Mouse (Mus musculus) CH12.LX (cell line): ENCODE data around the gene Lta. TPM values are rescaled to one million over a fixed set of nuclear protein-coding genes. Genes with fewer than 3 reads are reported as not detected.
A peak's percentile ranks its signal among the peaks of the same experiment; 100 is the strongest.

Experiments used
- DNase-seq: peaks from one replicate; pipeline ENCODE4 v3.0.0-alpha.2; 2013; ENCODE audit errors: extremely low read depth
- H3K27ac ChIP-seq: 2 replicates; pipeline ENCODE4 v1.5.1; 2012; ENCODE audit warnings: low read depth, mild to moderate bottlenecking, control low read depth, moderate library complexity; ENCODE audit not compliant: insufficient read depth
- H3K27me3 ChIP-seq: replicated peaks from 2 replicates; pipeline ENCODE3; 2012; ENCODE audit warnings: inconsistent platforms
- H3K36me3 ChIP-seq, 2 experiments: replicated peaks in 1 of 2; 2 replicates each; pipeline versions ENCODE3 to v1.6.1; 2012; ENCODE audit warnings: inconsistent platforms in 1 of 2, low read length in 1 of 2, mild to moderate bottlenecking in 1 of 2, mixed read lengths in 1 of 2, moderate library complexity in 1 of 2; ENCODE audit not compliant: control insufficient read depth in 1 of 2, insufficient read depth in 1 of 2
- H3K4me1 ChIP-seq, 2 experiments: 2 replicates each; pipeline ENCODE4 v1.6.1; 2012; ENCODE audit warnings: inconsistent platforms in 1 of 2, moderate library complexity in 1 of 2; ENCODE audit not compliant: insufficient read depth in 2 of 2, control insufficient read depth in 1 of 2
- H3K4me2 ChIP-seq: 2 replicates; pipeline ENCODE4 v1.6.1; 2012; ENCODE audit warnings: low read depth, mild to moderate bottlenecking, control low read depth; ENCODE audit not compliant: poor library complexity, insufficient read depth, severe bottlenecking
- H3K4me3 ChIP-seq, 3 experiments: fragments of 150-350 bp in 1 of 3; sonication (generic) in 1 of 3; replicated peaks in 1 of 3; 2 replicates each; pipeline versions ENCODE3 to v1.5.1; 2011 to 2012; ENCODE audit warnings: low read depth in 2 of 3, low read length in 2 of 3, mild to moderate bottlenecking in 2 of 3, moderate library complexity in 2 of 3, control low read depth in 1 of 3, improper control_type of control experiment in 1 of 3, inconsistent platforms in 1 of 3, mixed read lengths in 1 of 3; ENCODE audit not compliant: poor library complexity in 1 of 3
- H3K79me2 ChIP-seq: replicated peaks from 2 replicates; pipeline ENCODE4 v1.6.1; 2012; ENCODE audit warnings: mild to moderate bottlenecking, moderate library complexity; ENCODE audit not compliant: control insufficient read depth, poor library complexity, insufficient read depth, severe bottlenecking; ENCODE audit errors: extremely low read depth
- H3K9ac ChIP-seq: 2 replicates; pipeline ENCODE4 v1.6.1; 2012; ENCODE audit warnings: low read depth, mild to moderate bottlenecking, control low read depth, moderate library complexity; ENCODE audit not compliant: insufficient read depth
- H3K9me3 ChIP-seq: replicated peaks from 2 replicates; pipeline ENCODE3; 2012; ENCODE audit warnings: low read length, inconsistent platforms, mixed read lengths
- CHD1 ChIP-seq: IDR thresholded peaks from 2 replicates; pipeline ENCODE4 v1.6.1; 2012; ENCODE audit warnings: low read depth, low read length, improper control_type of control experiment, inconsistent platforms
- CHD2 ChIP-seq: IDR thresholded peaks from 2 replicates; pipeline ENCODE4 v1.6.1; 2011; ENCODE audit warnings: low read length, improper control_type of control experiment
- CTCF ChIP-seq, 2 experiments: IDR thresholded peaks in 1 of 2; conservative IDR thresholded peaks in 1 of 2; 2 replicates each; pipeline ENCODE4 v1.5.1; 2011 to 2012; ENCODE audit warnings: low read depth in 2 of 2, low read length in 2 of 2, improper control_type of control experiment in 1 of 2, inconsistent platforms in 1 of 2, mild to moderate bottlenecking in 1 of 2, moderate library complexity in 1 of 2
- E2F4 ChIP-seq: IDR thresholded peaks from 2 replicates; pipeline ENCODE4 v1.6.1; 2011; ENCODE audit warnings: low read depth, low read length, improper control_type of control experiment; ENCODE audit not compliant: insufficient replicate concordance
- EP300 ChIP-seq: IDR thresholded peaks from 2 replicates; pipeline ENCODE4 v1.6.1; 2011; ENCODE audit warnings: low read length, improper control_type of control experiment
- GABPA ChIP-seq: IDR thresholded peaks from 2 replicates; pipeline ENCODE4 v1.6.1; 2012; ENCODE audit warnings: low read depth, low read length, improper control_type of control experiment, inconsistent platforms; ENCODE audit not compliant: insufficient replicate concordance
- JUN ChIP-seq: IDR thresholded peaks from 2 replicates; pipeline ENCODE4 v1.6.1; 2011; ENCODE audit warnings: low read depth, mild to moderate bottlenecking, low read length, improper control_type of control experiment, moderate library complexity; ENCODE audit not compliant: insufficient read depth
- JUND ChIP-seq: conservative IDR thresholded peaks from 2 replicates; pipeline ENCODE4 v1.6.1; 2011; ENCODE audit warnings: low read depth, low read length, improper control_type of control experiment
- MAFK ChIP-seq: IDR thresholded peaks from 2 replicates; pipeline ENCODE4 v1.6.1; 2011; ENCODE audit warnings: low read length, improper control_type of control experiment; ENCODE audit not compliant: insufficient replicate concordance
- MYC ChIP-seq: IDR thresholded peaks from 2 replicates; pipeline ENCODE4 v1.6.1; 2011; ENCODE audit warnings: low read depth, mild to moderate bottlenecking, improper control_type of control experiment, low read length
- NELFE ChIP-seq: IDR thresholded peaks from 2 replicates; pipeline ENCODE4 v1.6.1; 2011; ENCODE audit warnings: low read depth, low read length, improper control_type of control experiment
- RCOR1 ChIP-seq: conservative IDR thresholded peaks from 2 replicates; pipeline ENCODE4 v1.6.1; 2012; ENCODE audit warnings: low read depth, mild to moderate bottlenecking, inconsistent platforms, low read length, improper control_type of control experiment
- SIN3A ChIP-seq: IDR thresholded peaks from 2 replicates; pipeline ENCODE4 v1.6.1; 2012; ENCODE audit warnings: low read length, improper control_type of control experiment, inconsistent platforms
- USF1 ChIP-seq: IDR thresholded peaks from 2 replicates; pipeline ENCODE4 v1.6.1; 2014; ENCODE audit warnings: low read depth, mild to moderate bottlenecking, inconsistent platforms, low read length, improper control_type of control experiment
- USF2 ChIP-seq: conservative IDR thresholded peaks from 2 replicates; pipeline ENCODE4 v1.6.1; 2011; ENCODE audit warnings: low read depth, low read length, improper control_type of control experiment
- ZKSCAN1 ChIP-seq: IDR thresholded peaks from 2 replicates; pipeline ENCODE4 v1.6.1; 2012; ENCODE audit warnings: low read depth, inconsistent platforms, low read length, improper control_type of control experiment, borderline replicate concordance
- ZMIZ1 ChIP-seq: IDR thresholded peaks from 2 replicates; pipeline ENCODE4 v1.6.1; 2012; ENCODE audit warnings: low read depth, mild to moderate bottlenecking, inconsistent platforms, low read length, improper control_type of control experiment
- dilution Hi-C: fragments of 300-500 bp; cut with MboI; formaldehyde crosslinking; loops from 2 replicates; pipeline ENCODE4 v1.14.3; 2020; ENCODE audit warnings: low sequenced_read_pairs; ENCODE audit not compliant: extremely low pct_unique_long_range_greater_than_20kb, extremely low pct_ligation_motif_present
- in situ Hi-C: fragments of 300-500 bp; cut with MboI; formaldehyde crosslinking; loops from 3 replicates; pipeline ENCODE4 v1.14.3; 2019; ENCODE audit warnings: low sequenced_read_pairs, low pct_ligation_motif_present, low pct_unique_long_range_greater_than_20kb, mixed read lengths
- polyA plus RNA-seq: library from polyadenylated mRNA; unstranded; fragments of >175 nt; gene quantifications from 2 replicates; pipeline ENCODE4 v1.2.1, GENCODE M21; 2012; ENCODE audit warnings: low read depth; ENCODE audit not compliant: insufficient read length
- total RNA-seq, 2 experiments: library from RNA; depleted of rRNA; stranded (reverse); fragments of 300-350 nt in 1 of 2; fragments of >200 nt in 1 of 2; gene quantifications; 2 replicates each; pipeline ENCODE4 v1.2.3; 2012 to 2014

Gene Lta
- total and polyA plus RNA-seq, 3 experiments = 13.4 to 53.0 (median 19.6) TPM

GRCm38 (mm10) chr17:35164218-35164567 lies 41.0 kb downstream of the Lta start:
- Histone ChIP-seq H3K9me3 (no peaks in the 10 kb centered on the region), H3K4me1 (peaks cover 6 to 38% of the 10 kb centered on the region in 2 experiments), H3K9ac (peak overlapping the region; percentile 95), H3K79me2 (peaks cover 59% of the 10 kb centered on the region), H3K27ac (peak overlapping the region; percentile 35; the same call in 1 of the 2 replicates), H3K4me3 (peak overlapping the region; percentile 88 to 97 (median 92)), H3K36me3 (peaks cover 29 to 44% of the 10 kb centered on the region in 2 experiments), H3K27me3 (no peaks in the 10 kb centered on the region), H3K4me2 (peak overlapping the region; percentile 76; the same call in 1 of the 2 replicates)
- TF ChIP-seq EP300 = no peak
- no peak for TF ChIP-seq ZMIZ1
- no peak for TF ChIP-seq E2F4
- TF ChIP-seq MYC = no peak
- dilution Hi-C loops = no loop called here
- in situ Hi-C loops = no loop called here
- DNase-seq = no peak

GRCm38 (mm10) chr17:35163326-35164081 lies 41.6 kb downstream of the Lta start:
- TF ChIP-seq E2F4 (no peak), SIN3A (peak; percentile 42; the same call in 1 of the 2 replicates), EP300 (no peak), USF2 (no peak), NELFE (no peak), JUND (no peak), CHD2 (no peak), CTCF (conservative IDR thresholded peaks at IDR 0.05 in 1 of 2, IDR thresholded peaks at IDR 0.05 in 1 of 2; ENCODE audit: low read depth in 2 of 2, low read length in 2 of 2) (no peak), RCOR1 (no peak), GABPA (no peak), JUN (no peak), CHD1 (0 out of 2 replicates have a peak, but pooled peaks have one; percentile 42), ZKSCAN1 (no peak), MAFK (no peak), USF1 (no peak), MYC (no peak)
- dilution Hi-C loops = no loop called here
- Histone ChIP-seq H3K9me3 (no peaks in the 10 kb centered on the region), H3K27me3 (no peaks in the 10 kb centered on the region), H3K9ac (peak overlapping the region; percentile 95), H3K4me1 (peaks cover 6 to 35% of the 10 kb centered on the region in 2 experiments), H3K4me3 (peak overlapping the region; percentile 88 to 97 (median 92)), H3K4me2 (peak overlapping the region; percentile 76), H3K36me3 (peaks cover 35 to 51% of the 10 kb centered on the region in 2 experiments), H3K79me2 (peaks cover 65% of the 10 kb centered on the region), H3K27ac (no peak overlapping the region)
- DNase-seq = no peak
- in situ Hi-C loops = no loop called here
